Mouse (Mus musculus) thymus, postnatal 10 days (tissue): ENCODE measurements around the gene Fmnl1.
A peak's percentile ranks its signal among the peaks of the same experiment; 100 is the strongest.
"Not testable (repeated sequence)": the region's sequence is repeated elsewhere in the genome, so short reads cannot be mapped to it uniquely, and the experiment has no call there.

Experiments used
- DNase-seq, 2 experiments: peaks; one replicate each; pipeline ENCODE4 v3.0.0; 2021; ENCODE audit warnings: low spot score in 2 of 2

Gene Fmnl1

DNA sequence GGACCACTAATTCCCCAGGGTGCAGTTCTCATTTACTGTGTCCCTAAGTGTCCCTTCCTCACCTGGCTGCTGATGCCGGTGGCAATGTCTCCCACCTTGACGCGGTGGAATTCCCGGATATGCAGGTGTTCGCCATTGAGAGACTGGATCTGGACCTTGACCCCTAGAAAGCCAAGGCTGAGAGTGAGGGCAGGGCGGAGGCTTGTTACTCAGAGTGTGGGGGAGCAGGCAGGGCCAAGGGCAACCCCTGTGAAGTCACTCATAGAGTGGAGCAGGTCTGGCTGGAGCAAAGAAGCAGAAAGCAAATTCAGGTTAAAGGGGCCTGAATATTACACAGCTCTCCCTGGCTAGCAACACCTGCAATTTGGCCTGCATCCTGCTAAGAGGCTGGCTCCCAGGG lies 50.5 kb downstream of the Fmnl1 start:
- DNase-seq: no peak

DNA sequence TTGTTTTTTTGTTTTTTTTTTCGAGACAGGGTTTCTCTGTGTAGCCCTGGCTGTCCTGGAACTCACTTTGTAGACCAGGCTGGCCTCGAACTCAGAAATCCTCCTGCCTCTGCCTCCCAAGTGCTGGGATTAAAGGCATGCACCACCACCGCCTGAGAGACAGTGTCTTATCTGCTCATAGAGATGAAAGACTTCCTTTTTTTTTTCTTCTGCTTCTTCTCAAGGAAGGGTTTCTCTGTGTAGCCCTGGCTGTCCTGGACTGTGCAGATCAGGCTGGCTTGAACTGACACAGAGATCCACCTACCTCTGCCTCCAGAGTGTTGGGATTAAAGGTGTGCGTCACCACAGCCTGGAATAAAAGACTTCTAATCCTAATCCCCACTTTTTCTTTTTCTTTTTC lies 51.8 kb downstream of the Fmnl1 start:
- DNase-seq: not testable (repeated sequence)

DNA sequence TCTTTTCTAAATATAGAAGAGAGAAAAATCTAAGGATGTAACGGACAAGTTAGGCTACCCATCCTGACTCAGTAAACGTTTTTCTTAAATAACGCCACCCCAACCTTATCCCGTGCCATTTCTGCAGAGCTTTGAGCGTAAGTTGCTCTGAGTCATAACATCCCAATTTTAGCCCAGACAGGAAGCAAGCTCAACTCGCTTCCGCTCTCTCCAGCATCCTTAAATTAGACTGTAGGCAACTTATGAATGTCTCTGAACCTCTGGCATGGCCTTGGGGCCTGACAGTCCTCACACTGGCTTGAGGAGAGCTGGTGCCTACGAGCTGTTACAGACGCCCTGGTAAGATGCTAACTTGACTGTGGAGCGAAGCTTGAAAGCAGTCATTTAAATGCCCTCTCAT lies 52.5 kb downstream of the Fmnl1 start:
- no peak for DNase-seq

DNA sequence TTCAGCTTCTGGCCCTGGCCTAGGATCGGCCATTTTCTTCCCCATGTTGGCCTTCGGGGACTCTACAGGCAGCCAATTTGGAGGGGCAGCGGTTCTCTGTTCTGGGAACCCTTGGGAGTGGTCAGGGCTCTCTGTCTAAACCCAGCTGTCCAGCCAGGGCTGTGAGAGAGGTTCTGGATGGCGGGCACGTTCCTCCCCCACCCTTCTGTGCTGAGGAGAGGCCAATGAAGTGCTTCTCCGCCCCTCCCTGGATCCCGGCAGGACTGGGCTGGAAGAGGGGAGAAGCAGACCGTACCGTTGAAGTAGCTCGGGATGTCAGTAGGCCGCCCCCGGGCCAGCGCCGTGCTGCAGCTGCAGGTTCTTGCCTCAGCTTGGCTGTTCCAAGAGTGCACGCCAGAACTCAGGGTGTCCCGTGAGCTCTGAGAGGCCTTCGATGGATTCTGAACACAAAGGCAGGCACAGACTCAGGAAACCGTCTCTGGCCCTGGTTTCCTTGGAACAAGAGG lies 53.1 kb downstream of the Fmnl1 start:
- no peak for DNase-seq

DNA sequence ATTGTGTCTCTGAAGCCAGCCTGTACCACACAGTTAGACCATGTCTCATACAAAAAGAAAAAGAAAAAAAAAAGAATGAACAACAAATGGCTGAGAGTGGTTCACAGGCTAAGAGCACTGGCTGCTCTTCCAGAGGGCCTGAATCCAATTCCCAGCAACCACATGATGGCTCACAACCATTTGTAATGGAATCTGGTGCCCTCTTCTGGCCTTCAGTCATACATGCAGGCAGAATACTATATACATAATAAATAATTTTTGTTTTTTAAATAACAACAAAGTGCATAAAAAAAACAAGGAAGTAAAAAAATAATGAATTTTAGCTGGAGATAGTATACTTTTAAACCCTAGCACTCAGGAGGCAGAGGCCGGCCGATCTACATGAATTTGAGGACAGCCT lies 58.7 kb downstream of the Fmnl1 start:
- DNase-seq: no peak

DNA sequence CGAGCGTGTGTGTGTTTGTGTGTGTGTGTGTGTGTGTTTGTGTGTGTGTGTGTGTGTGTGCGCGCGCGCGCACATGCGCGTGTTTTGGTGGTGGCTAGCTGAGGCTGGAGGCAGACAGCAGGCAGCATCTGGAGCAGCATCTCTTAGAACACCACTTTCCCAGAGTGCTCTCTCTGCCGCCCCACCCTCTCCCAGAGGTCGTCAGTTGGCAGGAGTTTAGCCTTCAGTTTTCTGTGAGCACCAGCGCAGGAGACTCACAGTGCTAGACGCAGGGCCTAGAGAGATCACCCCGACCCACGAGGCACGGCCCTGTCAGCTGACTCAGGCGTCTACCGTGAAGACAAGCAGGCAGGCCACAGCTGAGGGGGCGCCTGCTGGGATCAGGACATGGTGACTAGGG lies 59.7 kb downstream of the Fmnl1 start:
- DNase-seq: no peak

DNA sequence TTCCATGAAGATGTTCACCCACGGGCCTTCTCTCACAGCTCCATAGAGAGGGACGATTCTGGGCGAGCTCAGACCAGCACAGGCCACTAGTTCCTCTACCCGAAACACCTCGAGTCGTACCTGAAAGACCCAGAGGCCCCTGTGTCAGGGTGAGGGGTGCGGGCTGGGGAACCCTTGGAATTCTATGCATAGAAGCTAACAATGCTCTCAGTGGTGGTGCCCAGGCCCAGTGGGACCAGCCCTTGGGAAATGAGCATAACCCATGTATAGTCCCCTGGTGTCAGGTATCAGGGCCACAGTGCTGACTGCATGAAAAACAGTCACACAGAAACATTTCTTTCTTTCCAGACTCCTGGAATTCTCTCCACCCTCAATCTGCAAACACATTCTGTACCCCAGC lies 60.5 kb downstream of the Fmnl1 start:
- no peak for DNase-seq

DNA sequence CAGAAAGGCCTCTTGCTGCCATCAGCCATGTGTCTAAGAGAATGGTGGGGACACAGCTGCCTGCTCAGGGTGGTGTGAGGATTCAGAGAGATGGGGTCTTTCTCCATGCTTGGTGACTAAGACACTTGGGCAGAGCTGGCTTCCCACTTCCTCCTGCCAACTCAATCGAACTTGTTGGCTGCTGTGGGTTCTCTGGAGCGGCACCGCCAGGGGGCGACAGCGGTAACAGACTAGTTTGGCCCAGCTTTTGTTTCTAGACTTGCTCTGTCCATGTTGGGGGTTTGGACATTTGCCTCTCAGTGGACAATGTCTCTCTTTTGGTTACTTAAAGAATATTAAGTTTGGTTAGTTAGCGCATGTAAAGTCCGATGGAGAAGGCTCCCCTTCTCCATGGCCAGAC lies 62.1 kb downstream of the Fmnl1 start:
- DNase-seq: peak; percentile 65 to 89

DNA sequence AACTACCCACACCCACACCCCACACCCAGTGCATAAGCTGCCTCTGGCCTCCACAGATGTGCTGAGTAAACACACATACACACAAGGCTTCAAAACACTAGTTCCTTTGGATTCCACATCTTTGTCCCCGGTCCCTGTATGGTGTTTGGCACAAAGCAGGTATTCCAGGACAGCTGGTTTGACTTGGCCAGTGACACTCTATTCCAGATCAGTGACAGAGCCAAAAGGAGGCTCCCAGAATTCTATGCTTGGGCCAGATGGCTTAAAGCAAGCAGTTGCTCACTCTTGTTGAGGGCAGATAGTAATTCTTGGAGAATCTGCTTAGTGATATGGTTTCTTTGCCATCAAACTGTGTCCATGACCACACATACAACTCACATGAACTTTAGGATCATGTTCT lies 63.5 kb downstream of the Fmnl1 start:
- no peak for DNase-seq

DNA sequence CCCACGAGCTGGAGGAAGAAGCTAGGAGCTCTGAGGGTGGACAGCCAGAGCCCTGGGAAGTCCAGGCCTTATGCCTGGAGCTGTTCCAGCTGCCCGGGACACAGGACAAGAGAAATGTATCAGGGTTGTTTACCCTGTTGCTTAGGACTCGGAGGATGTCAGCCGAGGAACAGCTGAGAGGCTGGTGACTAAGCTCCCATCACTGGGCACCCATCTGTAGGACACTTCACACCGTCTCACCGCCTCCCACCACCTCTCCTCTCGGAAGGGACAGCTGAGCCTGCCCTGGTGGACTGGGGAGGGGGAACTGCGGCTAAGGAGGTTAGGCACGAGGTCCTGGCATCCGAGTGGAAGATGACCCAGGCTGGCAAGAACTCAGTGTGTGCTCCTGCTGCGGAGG lies 64.8 kb downstream of the Fmnl1 start:
- no peak for DNase-seq

DNA sequence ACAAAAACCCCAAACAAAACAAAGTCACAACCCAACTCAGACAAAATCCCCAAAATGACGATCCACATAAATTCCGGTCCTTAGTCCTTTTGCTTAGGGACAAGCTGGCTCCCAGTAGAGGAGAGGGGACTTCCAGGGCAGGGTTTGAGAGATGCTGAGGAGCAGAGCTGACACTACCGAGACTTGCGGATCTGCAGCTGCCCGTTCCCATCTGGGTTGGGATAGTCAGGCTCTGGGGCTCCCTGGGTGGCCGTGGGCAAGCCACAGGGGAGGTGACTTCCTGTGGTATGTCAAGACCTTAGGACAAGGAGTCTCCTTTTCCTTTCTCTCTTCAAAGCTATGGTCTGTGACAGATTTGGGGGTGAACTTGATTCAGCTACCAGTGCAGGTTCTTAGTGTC lies 65.5 kb downstream of the Fmnl1 start:
- no peak for DNase-seq

DNA sequence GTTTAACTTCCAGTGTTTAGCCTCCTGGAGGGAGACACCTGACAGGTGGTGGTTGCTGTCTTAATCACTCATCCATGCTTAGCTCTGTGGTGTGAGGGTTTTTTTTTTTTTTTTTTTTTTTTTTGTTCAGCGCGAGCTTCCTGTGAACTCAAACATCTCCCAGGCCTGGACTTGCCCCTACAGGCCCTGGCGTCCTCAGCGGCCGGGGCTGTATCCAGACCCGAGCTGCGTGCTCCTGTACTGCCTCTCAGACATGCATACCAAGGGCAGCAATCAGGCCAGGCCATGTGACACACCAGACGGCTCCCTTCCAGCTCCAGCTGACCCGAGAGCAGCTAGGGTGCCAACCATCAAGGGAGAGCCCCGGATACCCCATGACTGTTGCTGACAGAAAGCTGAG lies 66.0 kb downstream of the Fmnl1 start:
- no peak for DNase-seq

DNA sequence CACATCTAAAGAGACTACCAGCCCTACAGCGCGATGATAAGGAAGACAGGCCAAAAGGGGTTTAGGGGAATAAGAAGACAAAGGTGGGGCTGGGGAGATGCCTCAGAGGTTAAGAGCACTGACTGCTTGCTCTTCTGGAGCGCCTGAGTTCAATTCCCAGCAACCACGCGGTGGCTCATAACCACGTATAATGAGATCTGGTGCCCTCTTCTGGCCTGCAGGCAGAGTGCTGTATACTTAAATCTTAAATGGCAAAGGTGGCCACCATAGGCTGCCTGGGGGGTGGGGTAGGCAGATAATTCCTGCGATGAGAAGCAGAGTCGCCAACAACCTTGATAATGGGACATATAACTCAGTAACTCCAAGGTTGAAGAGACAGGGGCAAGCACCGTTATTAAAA lies 66.8 kb downstream of the Fmnl1 start:
- no peak for DNase-seq

DNA sequence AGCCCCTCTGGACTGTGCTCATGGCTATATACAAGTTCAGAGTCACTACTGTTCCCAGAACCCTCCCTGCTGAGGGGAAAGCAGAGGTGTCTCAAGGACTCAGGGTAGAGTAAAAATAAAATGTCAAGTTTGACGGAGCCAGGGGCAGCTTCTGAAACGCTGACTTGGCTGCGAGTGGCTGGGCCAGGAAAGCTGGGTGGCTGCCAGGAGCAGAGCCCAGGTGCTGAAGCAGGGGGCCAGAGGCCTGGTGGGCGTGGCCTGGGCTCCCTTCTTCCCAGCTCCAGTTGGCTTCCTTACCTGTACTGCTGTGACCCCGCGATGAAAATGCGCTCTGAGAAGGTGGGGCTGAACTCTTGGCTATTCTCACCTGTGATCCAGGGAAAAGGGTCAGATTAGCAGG lies 69.8 kb downstream of the Fmnl1 start:
- no peak for DNase-seq

DNA sequence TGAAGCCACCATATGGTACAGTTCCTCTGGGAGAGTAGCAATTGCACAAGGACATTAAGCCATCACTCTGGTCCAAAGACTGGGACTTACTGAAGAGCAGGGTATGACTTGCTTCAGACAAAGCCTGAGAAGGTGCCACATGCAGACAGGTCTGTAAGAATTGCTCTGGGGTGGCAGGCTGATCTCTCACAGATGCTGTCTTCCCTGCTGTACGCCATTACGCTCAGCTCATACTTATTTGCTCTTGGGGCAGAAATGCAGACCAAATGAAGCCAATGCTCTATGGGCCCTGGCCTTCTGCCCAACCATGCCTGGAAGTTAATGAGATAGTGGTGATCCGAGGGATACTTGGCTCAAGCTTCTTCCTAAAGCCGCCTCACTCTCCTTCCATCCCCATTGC lies 73.9 kb downstream of the Fmnl1 start:
- no peak for DNase-seq

DNA sequence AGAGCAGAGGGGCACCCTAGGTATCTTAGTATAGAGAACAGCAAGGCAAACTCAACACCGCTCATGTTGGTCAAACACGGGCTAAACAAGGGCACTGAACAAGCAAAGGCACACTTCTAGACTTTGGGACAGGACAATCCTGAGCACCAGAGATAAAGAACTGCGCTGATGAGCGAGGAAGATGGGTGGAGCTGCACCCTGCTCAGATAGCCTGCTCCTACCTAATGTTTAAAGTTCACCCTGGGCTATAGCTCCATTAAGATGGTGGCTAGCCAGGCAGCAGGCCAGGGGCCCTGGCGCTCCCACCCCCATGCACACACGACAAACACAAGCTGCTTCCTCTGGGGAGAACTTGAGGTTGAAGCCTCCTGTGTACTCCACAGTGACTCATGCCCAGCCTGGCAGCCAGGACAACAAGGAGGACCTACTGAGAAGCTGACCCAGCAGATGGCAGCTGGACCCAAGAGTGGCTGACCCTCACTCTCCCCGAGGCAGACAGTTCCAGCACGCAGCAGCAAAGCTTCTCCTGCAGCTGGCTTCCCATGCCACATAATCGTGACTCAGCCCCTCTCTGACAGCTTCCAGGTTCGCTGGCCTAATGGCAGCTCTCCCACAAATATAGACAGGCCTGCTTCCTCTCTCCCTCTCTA lies 75.3 kb downstream of the Fmnl1 start:
- no peak for DNase-seq

DNA sequence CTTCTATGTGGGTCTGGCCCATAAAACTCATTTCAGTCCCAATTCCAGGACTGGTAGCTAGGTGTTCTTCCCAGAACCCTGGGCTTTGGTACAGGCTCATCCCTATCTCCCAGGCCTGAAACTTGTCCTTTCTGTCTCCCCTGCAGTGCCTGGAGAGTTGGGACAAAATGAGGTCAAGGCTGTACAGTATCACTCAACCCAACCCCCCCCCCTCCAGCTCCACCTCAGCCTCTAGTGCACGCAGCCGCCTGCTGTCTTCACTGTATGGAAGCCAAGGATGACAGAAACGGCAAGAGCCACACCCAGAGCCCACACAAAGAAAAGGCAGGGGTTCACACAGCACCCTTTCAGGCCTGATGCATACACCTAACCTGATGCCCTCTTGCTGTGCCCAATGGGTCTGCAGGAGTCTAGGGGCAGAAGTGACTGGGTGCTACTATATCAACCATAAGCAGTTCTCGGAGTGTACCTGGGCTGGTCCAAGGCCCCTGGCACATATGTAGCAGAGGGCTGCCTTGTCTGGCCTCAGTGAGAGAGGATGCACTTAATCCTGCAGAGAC lies 75.9 kb downstream of the Fmnl1 start:
- no peak for DNase-seq

DNA sequence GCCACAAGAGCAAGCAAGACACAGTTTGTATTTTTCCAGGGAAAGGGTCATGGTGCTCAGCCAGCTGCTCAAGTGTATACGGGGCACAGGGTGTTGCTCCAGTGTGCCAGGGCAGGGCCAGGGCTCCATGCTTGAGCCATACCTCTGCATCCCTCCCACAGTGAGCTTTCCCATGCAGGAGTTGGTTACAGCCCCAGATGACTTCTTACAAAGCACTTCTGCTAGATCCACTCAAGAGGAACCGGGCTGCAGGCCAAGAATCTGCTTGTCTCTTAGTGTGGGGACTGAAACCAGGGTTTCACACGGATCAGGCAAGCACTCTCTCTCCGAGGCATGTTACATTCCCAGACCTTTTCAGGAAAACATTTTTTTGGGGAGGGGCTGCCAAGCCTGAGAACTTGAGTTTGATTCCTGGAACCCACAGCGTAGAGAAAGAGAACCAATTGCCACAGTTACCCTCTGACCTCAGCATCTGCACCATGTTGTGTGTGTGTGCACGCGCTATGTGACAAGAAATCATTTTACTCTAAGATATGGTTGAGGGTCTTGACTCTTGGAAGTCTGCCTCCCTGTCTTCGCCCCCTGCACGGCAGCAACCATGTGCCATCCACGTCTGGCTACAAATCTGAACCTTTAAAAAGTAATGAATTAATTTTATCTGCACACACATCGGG lies 76.7 kb downstream of the Fmnl1 start:
- no peak for DNase-seq
